Mouse (Mus musculus) adrenal gland, postnatal 4 days (tissue): Measurements from ENCODE around the gene Prkce. TPM values are rescaled to one million over a fixed set of nuclear protein-coding genes. Genes with fewer than 3 reads are reported as not detected.
A peak's percentile ranks its signal among the peaks of the same experiment; 100 is the strongest.

Experiments
- DNase-seq, 2 experiments: peaks; one replicate each; pipeline ENCODE4 v3.0.0; 2021 to 2022; ENCODE audit warnings: low spot score in 2 of 2, mixed read lengths in 2 of 2
- total RNA-seq, 2 experiments: library from RNA; stranded (reverse); gene quantifications; 2 replicates each; pipeline ENCODE4 v1.2.3; 2021

Prkce gene
- total RNA-seq, 2 experiments from 2014 or later: 25.2 to 27.4 TPM

DNA sequence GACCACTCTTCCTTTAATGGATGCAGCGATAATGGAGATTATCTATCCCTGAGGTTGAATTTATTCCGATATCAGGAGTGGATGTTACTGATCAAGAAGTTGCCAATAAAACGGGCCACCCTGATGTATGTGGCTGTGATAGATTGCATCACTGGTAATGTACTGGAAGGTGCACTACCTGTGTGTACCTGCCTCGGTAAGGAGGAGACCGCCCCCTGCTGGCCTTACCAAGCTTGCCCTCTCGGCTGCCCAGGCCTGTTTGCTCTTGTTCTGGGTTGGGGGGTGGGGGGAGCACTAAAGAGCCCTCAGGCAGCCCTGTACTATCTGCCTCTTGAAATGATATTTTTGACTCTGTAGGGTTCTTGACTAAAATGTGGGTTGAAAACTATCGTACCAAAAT, 48.2 kb downstream of the Prkce start:
- no peak for DNase-seq

DNA sequence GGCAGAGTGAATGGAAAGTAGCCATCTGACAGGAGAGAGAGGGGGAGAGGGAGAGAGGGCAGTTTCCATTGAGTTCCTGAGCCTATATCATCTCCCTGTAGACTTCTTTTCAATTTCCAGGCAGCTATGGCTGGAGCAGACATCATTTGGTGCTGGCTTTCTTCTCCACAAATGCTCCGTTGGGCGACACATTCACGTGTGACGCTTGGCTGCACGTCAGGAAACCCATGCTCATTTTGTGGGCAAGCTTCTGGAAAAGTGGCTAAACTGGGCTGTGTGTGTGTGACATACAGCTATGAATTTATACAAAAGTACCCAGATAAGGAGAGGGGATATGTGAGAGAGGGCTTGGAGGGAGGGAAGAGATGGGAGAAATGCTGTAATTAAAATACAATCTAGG, 49.9 kb downstream of the Prkce start:
- no peak for DNase-seq

DNA sequence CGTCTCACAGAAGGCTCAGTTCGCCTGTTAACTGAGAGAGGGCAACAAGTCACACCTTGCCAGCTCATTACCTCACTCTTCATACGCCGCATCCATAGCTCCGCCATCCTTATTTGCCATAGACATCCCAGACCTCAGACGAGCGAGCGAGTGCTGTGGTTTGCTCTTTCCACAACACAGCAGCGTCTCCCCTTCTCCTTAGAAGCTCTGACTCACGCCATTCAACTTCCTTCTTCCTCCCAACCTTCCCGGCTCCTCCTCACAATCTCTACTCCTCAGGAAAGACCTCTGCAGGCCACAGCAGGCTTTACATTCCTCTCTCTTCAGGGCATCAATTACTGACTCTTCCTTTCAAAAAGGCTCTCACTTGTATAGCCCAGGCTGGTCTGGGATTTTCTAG, 51.0 kb downstream of the Prkce start:
- DNase-seq: no peak

DNA sequence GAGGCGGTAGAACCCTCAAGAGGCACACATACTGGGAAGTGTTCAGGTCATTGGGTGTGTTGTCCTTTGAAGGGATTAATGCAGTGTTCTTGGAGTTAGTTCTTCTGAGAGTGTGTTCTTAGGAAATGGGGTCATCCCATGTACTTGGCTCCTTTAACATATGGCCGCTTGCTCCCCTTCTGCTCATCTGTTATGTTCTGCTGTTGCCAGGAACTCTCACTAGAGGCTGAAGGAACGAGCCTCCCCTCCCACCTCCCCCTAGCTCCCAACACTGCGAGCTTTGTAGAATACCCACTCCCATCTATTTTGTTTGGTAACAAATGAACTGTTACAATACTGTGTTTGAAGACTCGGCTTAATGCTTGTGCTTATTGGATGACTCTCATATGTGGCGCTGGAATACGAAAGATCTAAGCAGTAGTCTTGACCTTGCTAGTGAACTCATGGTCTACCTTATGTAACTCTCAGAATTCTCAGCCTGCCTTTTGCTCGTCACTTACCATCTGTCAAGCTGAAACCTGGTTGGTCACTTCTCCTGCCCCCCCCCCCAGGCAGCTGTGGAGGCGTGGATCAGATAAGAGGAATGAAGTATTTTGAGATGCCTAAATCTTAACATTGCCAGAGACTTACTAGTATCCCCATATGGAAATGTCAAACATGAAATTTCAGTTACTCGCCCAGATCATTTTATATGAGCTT, 58.1 kb downstream of the Prkce start:
- DNase-seq: no peak

DNA sequence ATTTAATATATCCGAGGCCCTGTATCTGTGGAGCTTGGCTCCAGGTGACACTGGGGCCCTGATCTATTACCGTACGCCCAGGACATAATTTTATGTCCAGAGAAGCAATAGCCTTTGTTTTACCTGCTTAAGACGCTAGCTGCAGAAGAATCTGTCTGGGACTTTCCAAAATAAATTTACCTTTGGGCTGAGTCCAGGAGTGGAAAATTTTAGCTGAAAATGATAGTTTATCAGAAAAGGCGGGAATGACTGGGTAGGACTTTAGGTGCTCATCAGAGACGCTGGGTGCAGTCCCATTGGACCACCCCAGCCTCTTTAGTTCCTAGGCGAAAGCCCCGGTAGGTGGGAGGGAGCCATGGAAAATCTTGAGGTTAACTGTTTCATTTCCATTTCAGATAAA, 58.6 kb downstream of the Prkce start:
- DNase-seq: no peak

DNA sequence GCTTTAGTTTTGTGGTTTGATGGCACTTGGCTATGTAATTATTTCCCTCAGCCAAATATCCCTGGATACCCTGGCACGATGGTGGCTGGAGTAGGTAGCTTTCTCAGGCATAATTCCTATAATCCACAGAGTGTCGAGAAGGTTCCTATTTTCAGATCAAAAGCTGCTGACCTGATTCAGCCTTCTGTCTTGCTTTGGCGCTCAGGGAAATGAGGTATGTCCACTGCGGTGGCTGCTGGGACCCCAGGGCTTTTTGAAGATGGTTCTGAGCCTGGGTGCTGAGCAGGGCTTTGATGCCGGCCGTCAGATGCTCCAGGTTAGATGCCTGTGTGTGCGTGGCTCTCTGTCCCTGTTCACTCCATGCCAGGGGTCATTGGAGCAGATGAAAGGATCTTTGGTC, 59.0 kb downstream of the Prkce start:
- DNase-seq: no peak

DNA sequence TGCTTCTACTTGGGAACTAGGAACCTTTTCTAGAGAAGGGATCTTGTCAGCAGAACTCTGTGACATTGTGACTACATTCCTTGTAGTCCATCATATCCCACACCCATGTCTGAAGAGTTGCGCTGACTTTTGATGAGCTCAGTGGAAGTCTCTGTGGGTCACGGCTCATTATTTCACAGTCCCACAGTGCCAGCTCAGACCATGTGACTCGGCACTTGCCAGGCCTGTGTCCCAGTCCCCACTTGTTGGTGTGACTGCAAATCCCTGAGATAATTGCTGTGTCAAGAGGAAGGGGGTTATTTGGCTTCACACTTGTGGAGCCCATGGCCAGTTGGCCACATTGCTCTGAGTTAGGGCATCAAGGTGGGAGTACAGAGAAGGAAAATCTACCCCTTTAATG, 59.8 kb downstream of the Prkce start:
- no peak for DNase-seq

DNA sequence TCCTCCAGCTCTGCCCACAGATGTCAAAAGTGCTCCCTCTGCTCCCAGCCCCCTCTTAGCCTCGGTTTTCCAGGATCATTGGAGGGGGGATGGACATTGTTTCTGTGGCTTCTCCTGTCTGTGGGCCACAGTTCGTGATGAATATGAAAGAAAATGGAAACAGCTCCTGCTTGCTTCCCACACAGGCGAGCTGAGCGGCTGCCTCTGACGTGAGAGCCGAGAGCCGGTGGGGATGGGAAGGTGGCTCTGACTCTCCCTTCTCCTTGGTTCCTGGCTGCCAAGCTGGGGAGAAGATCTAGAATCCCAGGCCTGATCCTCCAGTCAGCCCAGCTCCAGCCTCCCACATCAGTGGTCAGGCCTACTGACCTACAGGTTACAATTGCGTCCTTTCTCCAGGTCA, 61.3 kb downstream of the Prkce start:
- DNase-seq: no peak

DNA sequence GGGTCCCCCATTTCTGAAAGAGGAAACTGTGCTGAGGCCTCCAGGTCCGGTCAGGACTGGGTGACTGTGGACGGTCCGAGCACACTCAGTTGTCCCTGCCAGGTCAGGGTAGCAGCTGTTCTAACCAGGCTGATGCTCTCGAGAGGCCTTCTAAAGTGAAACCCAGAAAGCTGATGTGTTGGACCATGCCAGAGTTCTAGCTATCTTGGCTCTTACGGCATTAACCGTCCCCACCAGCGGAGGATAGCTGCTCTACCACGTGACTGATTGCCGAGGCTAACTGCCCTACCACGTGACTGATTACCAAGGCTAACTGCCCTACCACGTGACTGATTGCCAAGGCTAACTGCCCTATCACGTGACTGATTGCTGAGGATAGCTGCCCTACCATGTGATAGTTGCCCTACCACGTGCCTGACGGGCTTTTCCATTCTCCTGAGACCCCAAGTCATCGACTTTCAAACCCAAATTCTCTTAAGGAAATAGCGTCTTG, 62.6 kb downstream of the Prkce start:
- DNase-seq: no peak

DNA sequence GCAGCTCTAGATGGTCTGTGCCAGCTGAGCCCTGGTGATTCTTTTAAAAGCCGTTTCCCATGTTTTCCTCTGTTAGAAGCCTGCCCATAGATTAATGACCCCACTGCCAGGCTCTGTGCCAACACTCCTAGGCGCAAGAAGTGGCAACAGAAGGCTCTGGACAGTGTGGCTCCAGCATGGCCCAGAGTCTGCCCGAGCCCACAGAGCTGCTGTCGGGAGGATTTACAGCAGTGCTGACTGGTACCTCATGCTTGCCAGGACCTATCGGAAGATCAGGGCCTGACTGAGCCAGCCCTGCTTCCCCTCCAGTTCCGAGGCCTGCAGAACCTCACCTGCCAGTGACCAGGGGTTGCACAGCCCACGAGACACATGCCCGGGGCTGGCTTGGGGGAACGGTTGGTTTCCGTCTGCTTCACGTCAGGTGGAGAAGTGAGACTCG, 64.2 kb downstream of the Prkce start:
- DNase-seq: no peak

DNA sequence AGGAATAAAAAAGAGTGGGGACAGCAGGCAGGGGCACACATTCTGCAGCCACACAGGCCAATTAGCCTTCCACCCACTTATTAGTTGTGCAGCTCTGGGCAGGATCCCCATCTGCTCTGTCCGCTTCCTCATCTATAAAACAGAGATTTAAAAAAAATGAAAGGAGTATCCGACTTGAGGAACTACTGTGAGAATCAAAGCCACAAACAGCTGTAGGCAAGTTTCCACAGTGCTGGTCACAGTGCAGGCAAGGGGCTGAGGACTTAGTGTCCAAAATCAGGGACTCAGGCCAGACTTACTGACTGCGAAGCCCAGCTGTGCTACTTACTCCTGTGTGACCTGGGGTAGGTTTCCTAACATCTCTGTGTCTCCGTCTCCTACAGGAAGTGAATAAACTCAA, 64.7 kb downstream of the Prkce start:
- no peak for DNase-seq

DNA sequence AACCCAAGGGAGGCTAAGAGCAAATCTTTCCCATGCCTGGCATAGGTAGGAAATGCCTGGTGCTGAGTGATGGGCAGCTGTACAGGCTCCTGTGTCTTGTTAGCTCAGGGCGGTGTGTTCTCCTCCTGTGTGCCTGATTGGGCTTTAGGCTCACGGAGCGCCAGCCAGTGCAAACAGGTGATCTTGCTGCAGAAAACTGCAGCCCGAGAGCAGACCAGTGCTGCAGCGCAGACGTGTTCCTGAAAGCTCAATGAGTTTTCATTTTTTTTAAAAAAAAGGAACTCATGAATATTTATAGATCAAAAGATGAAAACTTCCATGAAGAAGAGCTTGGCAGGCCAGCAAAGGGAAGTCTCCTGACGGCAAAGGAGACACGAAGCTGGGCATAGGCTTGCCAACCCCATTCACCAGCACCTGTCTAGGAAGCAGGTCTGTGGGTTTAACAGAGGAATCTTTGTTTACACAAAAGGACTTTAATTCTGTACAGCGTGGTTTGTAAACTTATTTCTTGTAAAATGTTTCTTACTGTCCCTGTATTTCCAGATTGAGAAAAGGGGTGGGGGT, 67.1 kb downstream of the Prkce start:
- DNase-seq: no peak

DNA sequence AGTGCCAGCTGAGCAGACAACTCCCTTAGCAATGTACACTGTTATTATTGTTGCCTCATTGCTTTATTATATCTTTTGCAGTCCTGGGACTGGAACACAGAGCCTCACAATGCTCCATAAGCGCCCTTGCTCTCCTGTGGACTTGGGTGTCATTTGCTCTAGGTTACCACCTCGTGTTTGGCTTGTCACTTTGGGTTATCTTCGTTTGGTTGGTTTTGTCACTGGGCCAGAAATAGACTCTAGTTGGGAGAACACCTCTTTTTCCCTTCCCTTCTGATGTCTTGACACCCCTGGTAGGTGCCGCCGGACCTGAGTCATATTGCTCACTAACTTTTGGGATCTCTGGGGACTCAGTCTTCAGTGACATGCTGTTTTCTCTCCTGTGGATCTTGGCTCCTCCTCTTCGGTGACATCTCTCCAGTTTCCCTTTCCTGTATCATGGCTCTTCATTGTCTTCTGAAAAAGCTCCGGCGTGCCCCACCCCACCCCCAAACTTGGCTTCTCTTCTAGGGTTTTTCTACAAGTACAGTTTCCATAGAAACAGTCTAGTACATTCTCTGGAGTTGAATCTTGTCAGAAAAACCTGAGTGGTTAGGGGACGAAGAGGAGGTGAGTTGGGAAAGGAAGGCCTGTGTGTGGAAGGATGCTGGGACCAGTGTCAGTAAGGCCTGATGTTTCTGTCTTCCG, 68.6 kb downstream of the Prkce start:
- DNase-seq: no peak

DNA sequence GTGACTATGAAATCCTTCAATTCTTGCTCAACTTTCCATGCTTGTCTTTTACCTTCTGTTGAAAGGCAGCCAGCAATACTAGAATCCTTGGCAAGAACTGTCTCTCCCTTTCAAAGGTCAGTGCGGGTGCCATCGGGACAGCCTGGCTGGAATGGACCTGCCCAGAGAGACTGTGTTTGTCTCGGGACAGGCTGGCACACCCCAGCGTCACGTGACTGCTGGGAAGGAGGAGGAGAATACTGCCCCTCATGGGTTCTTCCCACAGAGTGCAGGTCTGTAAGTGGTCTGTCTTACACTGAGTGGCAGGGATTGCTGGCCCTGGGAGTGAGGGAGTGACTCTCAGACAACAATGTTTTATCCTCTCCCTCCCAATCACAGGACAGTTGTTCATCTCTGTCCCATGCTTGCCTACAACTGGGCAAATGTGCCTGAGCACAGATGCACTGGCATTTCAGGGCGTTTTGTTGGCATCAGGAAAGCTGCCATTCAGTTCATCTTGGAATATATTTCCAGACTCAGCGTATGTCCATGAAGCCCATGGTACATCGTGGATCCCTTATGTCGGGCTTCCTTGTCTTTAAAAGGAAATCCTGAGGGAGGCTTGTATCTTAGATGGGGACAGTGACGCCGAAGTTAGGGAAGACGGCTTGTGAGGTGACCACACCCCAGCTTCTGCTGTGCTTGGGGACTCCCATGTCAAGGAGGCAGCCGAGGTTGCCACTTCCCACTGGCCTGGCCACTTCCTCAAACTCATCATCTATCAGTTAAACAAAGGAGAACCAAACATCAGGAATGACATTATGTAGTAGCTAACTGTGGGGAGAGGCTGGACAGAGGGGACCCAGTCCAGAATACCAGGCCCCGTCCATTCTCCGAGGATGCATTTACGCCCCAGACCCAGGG, 69.5 kb downstream of the Prkce start:
- DNase-seq: peak in 1 of 2 experiments; percentile 31

DNA sequence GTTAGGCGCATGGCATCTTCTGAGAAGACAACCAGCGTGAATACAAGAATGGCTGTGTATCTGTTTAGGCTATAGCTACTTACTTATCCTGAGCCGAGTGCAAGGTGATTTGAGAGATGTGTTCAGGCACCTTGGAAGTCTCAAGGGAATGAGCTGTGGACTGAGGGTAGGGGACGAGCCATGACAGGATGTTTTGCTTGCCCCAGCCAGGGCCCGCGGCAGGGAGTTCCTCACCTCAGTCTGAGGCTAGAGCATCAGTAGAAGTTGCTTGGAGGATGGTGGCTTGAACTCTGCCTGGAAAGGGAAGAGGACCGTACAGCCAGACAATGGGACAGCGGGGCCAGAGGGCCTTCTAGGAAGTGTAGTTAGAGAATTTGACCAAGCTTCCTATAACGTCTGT, 74.7 kb downstream of the Prkce start:
- no peak for DNase-seq

DNA sequence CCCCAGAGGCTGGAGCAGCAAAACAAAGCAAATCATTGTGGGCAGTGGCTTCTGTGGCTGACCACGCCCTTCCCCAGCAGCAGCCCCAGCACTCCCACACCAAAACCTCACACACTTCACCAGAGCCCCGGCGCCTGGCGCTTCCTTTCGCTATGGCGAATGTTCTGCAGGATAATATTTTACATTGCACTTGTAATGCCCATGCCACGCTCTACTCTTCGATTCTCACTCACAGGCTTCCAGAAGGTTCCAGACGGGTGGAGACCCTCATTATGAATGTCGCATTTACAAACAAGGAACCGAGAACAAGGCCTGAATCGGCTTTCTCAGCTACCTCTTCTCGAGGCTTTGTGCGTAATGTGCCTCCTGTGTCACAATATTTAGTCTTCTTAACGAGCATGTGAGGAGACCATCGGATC, 75.5 kb downstream of the Prkce start:
- DNase-seq: no peak

DNA sequence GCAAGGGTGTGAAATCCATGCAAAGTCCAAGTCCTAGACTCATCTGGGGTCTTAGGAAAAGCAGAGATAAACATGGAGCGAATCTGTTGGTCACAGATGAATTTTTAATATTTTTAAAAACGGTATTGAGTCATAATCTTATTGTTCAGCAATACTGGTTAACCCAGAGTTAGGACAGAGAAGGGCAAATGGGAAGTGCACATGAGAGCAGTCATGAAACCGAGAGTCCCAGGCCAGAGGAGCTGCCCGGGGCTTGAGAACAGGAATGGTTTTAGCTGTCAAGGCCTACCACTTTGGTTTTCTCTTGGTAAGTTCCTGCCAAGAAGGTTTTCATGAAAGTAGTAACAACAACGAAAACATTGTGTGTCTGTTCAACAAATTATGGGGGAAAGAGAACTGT, 76.8 kb downstream of the Prkce start:
- no peak for DNase-seq

DNA sequence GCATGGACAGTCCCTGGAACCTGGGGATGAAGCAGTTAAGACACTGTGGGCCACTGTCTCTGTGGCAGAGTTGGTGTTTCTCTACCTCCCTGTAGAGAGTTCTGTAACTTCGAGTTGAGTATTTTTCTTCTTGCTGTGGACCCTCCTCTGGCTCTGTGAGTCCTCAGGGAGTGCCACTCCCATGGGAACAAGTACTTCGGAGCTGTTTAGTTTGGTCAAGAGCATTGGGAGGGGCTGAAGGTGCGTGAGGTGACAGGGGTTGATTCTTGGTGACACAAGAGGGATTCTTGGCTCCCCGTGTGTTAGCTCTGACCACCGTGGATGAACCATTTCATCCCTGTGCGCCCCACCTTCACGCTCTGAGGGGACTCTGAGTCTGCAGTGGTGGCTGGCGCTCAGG, 81.2 kb downstream of the Prkce start:
- no peak for DNase-seq

DNA sequence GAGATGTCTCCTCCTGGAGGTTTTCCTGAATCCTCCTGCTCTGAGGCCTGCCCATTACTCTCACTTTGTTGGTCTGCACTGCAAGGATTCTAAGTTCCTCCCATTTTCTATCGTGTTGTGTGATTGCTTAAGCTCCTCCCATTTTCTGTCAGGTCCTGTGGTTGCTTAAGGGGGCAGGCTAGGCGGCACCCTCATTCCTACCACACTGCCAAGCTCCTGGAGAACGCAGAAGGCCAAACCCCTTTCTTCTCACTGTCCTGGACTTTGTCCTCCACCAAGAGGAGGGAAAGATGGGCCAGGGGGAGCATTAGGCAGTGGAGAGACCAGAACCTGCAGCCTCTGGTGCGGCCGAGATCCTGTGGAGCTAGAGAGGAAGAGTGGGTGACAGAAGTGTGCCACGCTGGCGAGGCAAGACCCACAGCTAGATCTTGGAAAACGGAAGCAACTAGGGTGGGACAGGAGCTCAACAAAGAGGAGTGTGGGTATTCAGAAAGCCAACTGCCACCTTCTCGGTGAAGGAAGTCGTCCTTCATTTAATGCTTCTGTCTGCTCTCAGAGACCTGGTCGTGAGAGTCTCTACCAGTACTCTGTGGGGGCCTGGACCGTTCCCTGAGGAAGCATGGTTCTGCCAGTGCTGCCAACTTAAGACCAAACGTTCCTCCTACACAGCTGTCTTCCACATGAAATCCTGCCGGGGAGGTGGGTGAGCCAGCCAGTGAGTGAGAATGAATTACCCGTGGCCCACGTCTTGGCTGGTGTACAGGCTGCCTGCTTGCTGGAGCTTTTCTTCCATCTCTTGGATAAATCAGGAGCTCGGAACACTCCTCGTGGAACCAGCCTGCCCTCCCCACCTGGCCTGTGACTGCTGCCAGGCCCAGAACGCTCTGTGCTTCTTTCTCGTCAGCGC, 82.2 kb downstream of the Prkce start:
- no peak for DNase-seq

DNA sequence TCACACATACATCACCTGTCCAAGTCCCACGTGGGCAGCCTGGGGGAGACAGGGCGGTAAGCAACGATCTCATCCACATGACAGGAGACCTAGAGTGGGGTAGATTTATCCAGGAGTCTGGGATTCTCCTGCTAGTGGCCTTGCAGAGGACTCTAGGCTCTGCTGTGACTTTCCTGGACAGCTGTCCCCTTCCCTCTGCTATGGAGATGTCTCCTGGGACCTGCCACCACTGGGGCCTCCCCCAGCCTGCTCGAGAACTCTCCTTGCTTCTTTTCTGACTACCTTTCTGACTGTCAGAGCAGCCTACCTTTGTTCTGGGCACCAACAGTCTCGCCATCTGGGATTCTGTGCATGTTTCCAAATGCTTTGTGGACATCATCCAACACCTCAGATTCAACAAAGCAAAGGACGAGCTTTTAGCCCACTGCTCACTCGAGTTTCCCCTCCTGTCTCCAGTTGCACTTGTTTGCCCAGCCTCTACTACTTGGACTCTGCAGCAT, 82.9 kb downstream of the Prkce start:
- DNase-seq: no peak
